Mouse (Mus musculus): Measurements from ENCODE around the gene Iffo2.

Gene Iffo2

DNA sequence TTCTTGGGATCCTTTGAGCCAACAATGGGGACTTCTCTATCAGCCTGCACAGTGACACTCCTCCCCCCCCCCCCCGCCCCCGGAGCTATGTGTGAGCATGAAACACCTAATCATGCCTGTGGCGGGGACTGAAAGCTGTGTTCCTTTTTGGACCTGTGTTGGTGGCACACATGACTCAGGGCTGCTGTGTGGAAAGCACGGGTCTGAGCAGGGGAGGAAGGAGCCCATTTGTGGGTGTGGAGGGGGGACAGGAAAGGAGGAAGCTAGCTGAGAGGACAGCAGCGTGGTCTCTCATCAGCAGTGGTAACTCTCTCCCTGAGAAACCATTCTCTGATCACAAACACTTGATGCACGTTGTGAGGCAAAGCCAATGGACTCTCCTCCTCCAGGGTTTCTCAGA, 110.4 kb downstream of the Iffo2 start:
- DNase-seq (ENCODE audit: low spot score): no peak

DNA sequence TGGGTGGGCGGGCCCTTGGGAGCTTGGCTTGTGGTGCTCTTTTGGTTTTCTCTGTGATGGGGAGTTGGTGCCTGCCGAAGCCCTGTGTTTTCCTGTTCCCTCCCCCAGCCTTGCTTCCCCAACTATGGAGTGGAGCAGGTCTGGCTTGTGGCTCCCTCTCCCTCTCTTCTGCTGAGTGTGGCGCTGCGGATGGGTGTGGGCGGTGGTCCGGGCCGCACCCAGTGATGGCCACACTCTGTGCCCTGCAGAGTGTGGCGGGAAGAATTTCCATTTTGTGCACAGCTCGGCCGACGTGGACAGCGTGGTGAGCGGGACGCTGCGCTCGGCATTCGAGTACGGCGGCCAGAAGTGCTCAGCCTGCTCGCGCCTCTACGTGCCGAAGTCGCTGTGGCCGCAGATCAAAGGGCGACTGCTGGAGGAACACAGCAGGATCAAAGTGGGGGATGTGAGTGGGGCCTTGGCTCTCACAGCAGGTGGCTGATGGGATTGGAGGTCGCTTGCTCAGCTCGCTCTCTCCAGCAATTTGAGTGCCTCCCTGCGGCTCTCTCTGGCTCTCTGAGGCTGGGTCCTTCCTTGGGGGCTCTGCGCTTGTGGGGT, 111.6 kb downstream of the Iffo2 start:
- DNase-seq (ENCODE audit: low spot score): no peak

DNA sequence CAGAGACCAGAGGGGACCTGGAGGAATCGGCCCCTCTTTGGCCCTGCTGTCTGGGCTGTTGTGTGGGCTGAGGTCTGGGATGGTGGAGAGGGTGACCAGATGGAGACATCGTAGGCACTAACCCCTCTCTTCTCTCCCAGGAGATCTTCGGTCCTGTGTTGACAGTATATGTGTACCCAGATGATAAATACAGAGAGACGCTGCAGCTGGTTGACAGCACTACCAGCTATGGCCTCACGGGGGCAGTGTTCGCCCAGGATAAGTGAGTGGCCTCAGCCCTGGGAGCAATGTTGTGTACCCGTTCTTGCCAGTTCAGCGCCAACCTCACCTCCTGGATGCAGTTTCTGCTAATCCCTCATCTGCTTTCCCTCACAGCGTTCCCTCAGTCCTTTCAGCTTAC, 113.6 kb downstream of the Iffo2 start:
- DNase-seq (ENCODE audit: low spot score): peak; percentile 77

DNA sequence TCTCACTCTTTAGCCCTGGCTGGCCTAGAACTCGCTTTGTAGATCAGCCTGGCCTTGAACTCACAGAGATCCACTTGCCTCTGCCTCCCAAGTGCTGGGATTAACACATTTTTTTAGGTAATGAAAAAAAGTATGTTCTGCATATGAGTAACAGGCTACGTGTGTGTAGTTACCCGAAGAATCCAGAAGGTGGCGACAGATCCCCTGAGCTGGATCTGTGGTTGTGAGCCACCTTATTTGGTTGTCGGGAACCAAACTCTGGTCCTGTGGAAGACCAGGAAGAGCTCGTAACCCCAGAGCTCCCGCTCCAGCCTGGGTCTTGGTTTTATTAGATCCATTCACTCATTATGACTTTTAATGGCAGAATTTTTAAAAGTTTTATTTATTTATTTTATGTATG, 116.6 kb downstream of the Iffo2 start:
- no peak for DNase-seq (ENCODE audit: low spot score)

DNA sequence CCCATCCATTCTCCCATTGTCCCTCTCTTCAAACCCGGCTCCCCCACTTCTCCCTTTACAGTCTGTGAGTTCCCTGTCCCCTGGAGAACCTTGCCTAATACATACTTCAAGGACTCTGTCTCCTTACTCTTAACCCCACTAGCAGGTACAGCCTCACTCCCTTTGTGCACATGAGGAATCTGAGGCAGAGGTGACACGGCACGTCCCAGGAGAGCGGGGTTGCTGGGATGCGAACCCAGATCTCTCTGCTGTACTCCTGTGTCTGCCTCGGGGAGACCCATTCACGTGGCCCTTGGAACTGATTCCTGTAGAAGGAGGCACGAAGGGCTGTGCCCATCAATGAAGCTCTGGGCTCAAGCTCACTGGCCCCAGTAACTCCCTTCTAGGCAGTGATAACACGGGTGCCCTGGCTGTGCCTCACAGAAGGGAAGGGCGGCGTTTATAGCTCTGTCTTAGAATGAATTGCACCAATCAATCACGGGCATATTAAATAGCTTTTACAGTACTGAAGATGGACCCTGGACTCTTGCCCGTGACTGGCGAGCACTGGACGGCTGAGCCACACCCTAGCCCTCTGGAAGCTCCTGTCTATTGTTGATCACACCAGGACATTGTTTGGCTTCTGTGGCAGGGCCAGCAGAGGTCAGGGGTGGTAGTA, 119.9 kb downstream of the Iffo2 start:
- no peak for DNase-seq (ENCODE audit: low spot score)

DNA sequence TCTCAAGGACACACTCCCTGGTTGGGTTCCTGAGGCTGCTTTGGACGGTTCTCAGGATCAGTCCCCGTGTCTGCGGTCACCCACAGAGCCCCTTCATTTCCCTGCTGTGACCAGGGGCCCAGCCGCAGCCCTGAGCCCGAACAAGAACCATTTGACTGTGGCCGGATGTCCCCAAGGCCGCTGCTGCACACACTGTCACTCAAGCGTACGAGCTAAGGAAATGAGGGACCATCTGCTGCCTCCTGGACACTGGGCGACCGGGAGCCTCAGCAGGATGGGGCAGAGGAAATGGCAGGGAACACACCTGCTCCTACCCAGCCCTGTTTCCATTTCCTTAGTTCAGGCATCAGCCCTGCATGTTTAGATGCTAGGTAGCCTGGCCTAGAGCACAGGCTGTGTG, 120.6 kb downstream of the Iffo2 start:
- no peak for DNase-seq (ENCODE audit: low spot score)

DNA sequence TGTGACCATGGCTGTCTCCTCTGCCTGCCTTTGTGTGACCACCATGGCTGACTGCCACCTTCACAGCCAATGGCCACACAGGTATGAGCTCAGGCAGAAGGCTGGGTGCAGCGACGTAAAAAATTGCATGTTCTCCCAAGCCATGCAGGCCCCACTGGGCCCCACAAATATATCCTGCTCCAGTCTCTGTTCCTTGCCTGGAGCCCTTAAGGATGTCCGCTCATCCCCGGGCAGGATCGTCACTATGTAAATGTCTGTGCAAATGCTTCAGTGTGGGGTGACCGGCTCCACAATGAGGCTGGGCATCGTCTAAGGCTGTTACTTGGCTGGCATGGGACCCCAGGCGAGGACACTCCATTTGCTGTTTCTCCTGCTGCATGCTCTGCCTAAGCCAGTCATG, 122.9 kb downstream of the Iffo2 start, which contains the start of gene Tas1r2:
Tas1r2 (plus strand) TSS at position 301 of the 400 bp plus-strand sequence.
- DNase-seq (ENCODE audit: low spot score): no peak

DNA sequence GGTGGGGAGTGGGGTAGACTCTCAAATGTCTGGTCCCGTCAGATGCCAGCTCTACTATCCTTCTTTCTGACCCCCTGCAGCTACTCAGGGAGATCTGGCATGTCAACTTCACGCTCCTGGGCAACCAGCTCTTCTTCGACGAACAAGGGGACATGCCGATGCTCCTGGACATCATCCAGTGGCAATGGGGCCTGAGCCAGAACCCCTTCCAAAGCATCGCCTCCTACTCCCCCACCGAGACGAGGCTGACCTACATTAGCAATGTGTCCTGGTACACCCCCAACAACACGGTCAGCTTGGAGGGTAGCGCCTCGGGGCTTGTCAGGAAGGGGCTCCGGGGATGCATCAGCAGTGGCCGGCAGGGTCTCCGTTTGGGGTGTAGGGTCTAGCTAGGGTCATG, 131.5 kb downstream of the Iffo2 start:
- DNase-seq (ENCODE audit: low spot score): no peak

DNA sequence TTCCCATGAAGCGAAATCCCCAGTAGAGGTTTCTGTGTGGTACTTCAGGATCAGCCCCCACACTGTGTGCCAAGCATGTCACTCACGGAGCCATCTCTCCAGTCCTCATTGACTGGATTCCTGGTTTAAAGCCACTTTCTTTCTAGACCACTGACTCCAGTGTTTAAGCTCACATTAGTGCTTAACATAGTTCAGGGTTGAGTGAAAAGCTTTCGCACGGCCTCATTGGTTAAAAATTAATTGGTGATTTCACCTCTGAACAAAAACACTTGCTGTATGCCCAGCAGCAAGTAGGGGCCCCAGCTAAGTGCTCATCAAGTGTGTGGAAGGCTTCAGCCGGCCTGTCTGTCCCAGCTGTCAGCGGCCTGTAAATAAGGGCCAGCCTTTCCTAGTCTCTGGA, 137.3 kb downstream of the Iffo2 start:
- DNase-seq (ENCODE audit: low spot score): no peak

DNA sequence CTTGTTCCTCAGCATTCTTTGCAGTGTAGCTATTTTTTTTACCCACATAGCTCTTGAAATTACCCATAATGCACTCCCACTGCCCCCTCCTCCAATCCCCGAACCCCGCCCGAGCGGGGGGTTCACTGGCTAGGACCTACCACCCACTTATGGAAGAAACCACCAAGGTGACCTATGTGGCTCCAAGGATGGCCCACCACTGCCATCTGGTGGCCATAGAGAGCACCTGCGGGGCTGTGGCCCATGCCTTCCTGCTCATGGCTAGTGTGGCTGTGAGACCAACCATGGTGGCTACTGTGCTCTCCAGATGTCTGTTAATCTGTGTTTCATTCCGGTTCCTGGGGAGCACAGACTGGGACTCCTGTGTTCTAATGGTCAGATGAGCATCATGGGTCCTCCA, 139.5 kb downstream of the Iffo2 start:
- peak; percentile 85 for DNase-seq (ENCODE audit: low spot score)
